Mouse (Mus musculus) ES-Bruce4 (cell line): Measurements from ENCODE around the gene Ripply3. TPM values are rescaled to one million over a fixed set of nuclear protein-coding genes. Genes with fewer than 3 reads are reported as not detected.

ENCODE experiments used
- H3K27ac ChIP-seq: 2 replicates; pipeline ENCODE4 v1.5.1; 2012; ENCODE audit warnings: low read length, inconsistent platforms; ENCODE audit not compliant: insufficient read depth
- H3K27me3 ChIP-seq: 2 replicates; pipeline ENCODE4 v1.6.1; 2012; ENCODE audit warnings: mild to moderate bottlenecking, low read length, inconsistent platforms; ENCODE audit not compliant: control insufficient read depth, poor library complexity, insufficient read depth, severe bottlenecking
- H3K36me3 ChIP-seq: 2 replicates; pipeline ENCODE4 v1.6.1; 2012; ENCODE audit warnings: inconsistent platforms, mild to moderate bottlenecking, low read length, moderate library complexity; ENCODE audit not compliant: control insufficient read depth, poor library complexity, insufficient read depth, severe bottlenecking
- H3K4me1 ChIP-seq: one replicate; pipeline ENCODE4 v1.8.1; 2011; ENCODE audit warnings: low read length; ENCODE audit not compliant: control insufficient read depth, insufficient read depth
- H3K4me3 ChIP-seq: 2 replicates; pipeline ENCODE4 v1.5.1; 2011; ENCODE audit warnings: low read depth, mild to moderate bottlenecking, low read length
- H3K9ac ChIP-seq: 2 replicates; pipeline ENCODE4 v1.6.1; 2012; ENCODE audit warnings: low read depth, mild to moderate bottlenecking, inconsistent platforms; ENCODE audit not compliant: poor library complexity, severe bottlenecking
- H3K9me3 ChIP-seq: replicated peaks from 2 replicates; pipeline ENCODE4 v1.6.1; 2012; ENCODE audit warnings: mild to moderate bottlenecking, low read length, inconsistent platforms; ENCODE audit not compliant: control insufficient read depth, poor library complexity, insufficient read depth, severe bottlenecking
- CTCF ChIP-seq: IDR thresholded peaks from one replicate; pipeline ENCODE4 v1.8.1; 2011; ENCODE audit warnings: low read depth, low read length
- EP300 ChIP-seq: IDR thresholded peaks from 2 replicates; pipeline ENCODE4 v1.6.1; 2011; ENCODE audit warnings: low read depth, low read length; ENCODE audit not compliant: insufficient read depth
- POLR2A ChIP-seq: IDR thresholded peaks from one replicate; pipeline ENCODE4 v1.8.1; 2011; ENCODE audit warnings: low read length; ENCODE audit not compliant: insufficient read depth
- polyA plus RNA-seq: library from polyadenylated mRNA; stranded (reverse); fragments of >200 nt; gene quantifications from 2 replicates; pipeline ENCODE4 v1.2.4, GENCODE M21; 2011; ENCODE audit warnings: low read depth; ENCODE audit not compliant: missing spikeins, insufficient read depth, insufficient read length

Ripply3 gene
- polyA plus RNA-seq, 1 experiment, result 0.91 TPM

DNA sequence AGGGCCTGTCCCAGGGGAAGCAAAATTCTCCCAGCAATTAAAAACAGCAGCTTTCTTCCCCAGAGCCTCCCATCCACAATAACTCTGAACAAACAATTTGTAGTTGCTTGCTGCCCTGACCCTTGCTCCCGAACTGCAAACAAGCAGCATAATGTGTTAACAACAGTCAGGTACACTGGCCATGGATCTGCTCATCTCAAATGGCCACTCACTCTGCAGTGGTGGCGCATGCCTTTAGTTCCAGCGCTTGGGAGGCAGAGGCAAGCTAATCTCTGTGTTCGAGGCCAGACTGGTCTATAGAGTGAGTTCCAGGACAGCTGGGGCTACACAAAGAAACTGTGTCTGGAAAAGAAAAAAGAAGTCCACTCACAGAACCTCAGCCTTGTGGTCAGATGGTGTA lies 37.1 kb upstream of the Ripply3 start:
- H3K9ac ChIP-seq, result no peak overlapping the region
- H3K27me3 ChIP-seq, result no peaks in the 10 kb centered on the region
- H3K27ac ChIP-seq, result no peak overlapping the region
- H3K36me3 ChIP-seq, result no peaks in the 10 kb centered on the region
- H3K9me3 ChIP-seq, result no peaks in the 10 kb centered on the region
- H3K4me1 ChIP-seq, result peaks cover 1% of the 10 kb centered on the region
- TF ChIP-seq CTCF, result no peak
- no peak for TF ChIP-seq EP300
- TF ChIP-seq POLR2A, result no peak
- no peak overlapping the region for H3K4me3 ChIP-seq

DNA sequence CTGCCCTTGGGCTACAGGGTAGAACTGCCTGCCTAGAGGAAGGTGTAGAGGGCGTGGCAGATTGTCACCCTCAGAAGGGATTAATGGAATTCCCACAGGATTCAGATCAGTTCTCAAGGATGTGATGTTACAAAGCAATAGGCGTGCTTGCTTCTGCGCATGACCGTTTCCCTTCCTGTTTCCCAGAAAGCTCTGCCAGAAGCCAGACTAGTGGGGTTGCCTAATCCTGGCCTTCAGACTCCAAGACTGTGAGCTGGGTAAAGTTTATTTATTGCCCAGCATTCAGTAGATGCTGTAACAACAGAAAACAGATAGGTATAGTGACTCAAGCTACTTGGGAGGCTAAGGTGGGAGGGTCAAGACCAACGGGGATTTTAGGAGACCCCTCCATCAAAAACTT lies 30.1 kb upstream of the Ripply3 start:
- TF ChIP-seq POLR2A, result no peak
- TF ChIP-seq EP300, result no peak
- no peak for TF ChIP-seq CTCF
- Histone ChIP-seq H3K36me3 (no peaks in the 10 kb centered on the region), H3K27ac (no peak overlapping the region), H3K4me3 (no peak overlapping the region), H3K4me1 (no peaks in the 10 kb centered on the region), H3K9me3 (no peaks in the 10 kb centered on the region), H3K9ac (no peak overlapping the region), H3K27me3 (no peaks in the 10 kb centered on the region)

DNA sequence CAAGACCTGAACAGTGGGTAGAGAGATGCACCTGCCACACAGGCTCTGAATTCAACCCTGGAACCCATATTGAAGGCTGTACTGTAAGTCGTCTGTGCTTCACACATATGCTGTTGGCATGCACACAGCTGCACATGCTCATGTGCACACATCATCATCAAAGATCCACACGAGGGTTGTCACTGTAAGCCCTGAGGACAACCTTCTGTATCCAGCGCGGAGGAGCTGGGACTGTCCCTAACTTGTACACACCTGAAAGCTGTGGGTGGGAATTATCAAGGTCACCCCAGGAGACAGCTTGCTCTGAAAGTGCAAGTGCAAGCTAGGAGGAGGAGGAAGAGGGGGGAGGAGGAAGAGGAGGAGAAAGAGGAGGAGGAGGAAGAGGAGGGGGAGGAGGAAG lies 29.0 kb upstream of the Ripply3 start:
- Histone ChIP-seq H3K27me3 (no peaks in the 10 kb centered on the region), H3K9me3 (no peaks in the 10 kb centered on the region), H3K27ac (no peak overlapping the region), H3K4me1 (no peaks in the 10 kb centered on the region), H3K4me3 (no peak overlapping the region), H3K9ac (no peak overlapping the region), H3K36me3 (no peaks in the 10 kb centered on the region)
- TF ChIP-seq CTCF (no peak), EP300 (no peak), POLR2A (no peak)

DNA sequence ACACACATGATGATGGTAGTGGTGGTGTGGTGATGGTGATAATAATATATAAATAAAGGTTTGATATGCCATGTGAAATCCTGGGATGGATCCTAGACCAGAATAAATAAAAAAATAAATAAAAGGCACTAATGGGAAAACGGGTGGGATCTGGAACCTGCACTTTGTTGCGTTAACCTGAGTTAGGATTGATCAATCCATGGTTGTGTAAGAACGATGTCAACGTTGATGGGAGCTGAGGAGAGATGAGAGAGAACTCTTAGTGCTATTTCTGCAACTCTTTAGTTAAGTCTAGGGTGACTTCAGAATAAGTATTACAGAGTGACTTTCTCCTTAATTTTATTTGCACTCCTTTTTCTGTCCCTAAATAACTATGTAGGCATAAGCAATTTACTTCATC lies 27.0 kb upstream of the Ripply3 start:
- H3K27ac ChIP-seq, result no peak overlapping the region
- H3K9me3 ChIP-seq, result no peaks in the 10 kb centered on the region
- no peak overlapping the region for H3K4me3 ChIP-seq
- H3K27me3 ChIP-seq, result no peaks in the 10 kb centered on the region; the same call in 1 of the 2 replicates
- no peaks in the 10 kb centered on the region for H3K4me1 ChIP-seq
- H3K36me3 ChIP-seq, result no peaks in the 10 kb centered on the region
- no peak overlapping the region for H3K9ac ChIP-seq
- TF ChIP-seq CTCF (no peak), POLR2A (no peak), EP300 (no peak)

DNA sequence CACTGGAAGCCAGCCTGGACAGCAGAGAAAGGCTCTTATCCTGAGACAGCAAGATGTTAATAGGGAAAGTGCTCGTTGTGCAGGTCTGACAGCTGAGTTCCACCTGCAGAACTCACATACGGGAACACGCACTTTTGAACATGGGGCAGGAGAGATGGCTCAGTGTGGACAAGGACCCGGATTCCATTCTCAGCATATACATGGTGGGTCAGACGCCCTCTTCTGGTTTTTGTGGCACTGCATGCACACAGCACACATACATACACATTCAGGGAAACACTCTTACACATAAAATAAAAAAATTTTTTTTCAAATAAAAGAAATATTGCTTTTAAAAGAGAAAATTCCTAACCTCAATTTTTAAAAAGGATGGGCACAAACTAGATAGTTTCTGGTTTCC lies 26.5 kb upstream of the Ripply3 start:
- Histone ChIP-seq H3K4me3 (no peak overlapping the region), H3K9ac (no peak overlapping the region), H3K9me3 (no peaks in the 10 kb centered on the region), H3K27me3 (no peaks in the 10 kb centered on the region; the same call in 1 of the 2 replicates), H3K4me1 (no peaks in the 10 kb centered on the region), H3K27ac (no peak overlapping the region), H3K36me3 (no peaks in the 10 kb centered on the region)
- no peak for TF ChIP-seq EP300
- peak; percentile 16 for TF ChIP-seq CTCF
- TF ChIP-seq POLR2A, result no peak

DNA sequence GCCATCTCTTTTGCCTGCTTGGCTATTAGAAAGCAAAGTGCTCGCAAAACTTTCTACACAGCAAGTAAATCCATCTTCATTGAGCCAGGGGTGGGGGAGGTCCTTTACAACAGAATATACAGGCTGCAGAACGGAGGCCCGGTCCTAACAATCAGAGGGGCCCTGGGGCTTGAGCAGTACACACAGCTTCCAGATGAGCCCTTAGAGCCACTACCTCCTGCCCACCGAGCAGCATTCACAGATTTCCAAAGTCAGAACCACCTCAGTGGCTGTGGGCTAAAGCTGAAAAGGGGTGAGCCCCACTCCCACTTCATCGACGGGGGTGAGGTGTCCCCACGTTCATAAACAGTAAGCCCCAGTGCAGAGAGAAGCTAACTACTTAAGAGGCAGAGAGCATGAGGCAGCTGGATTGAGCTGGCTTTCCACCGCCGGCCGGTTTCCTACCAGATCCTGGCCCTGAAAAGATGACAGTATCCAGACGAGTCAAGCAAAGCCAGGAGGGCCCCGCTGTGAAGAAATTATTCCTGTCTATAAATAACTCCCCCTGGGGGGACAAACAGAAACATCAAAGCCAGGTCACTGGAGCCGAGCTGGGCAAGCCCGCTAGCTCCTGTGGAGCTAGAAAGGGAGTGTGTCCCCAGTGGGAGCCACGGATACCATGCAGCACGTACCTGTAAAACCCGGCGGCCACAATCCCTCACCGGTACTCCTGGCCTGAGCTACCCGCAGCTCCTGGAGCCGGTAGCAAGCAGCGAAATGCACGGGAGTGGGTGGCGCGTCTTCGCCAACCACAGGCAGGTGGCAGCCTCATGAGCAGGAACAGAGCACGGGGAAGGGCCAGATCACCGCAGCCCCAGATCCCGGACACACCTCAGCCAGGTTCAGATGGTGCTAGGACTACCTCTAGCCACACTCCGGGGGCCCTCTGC lies 25.7 kb upstream of the Ripply3 start:
- no peaks in the 10 kb centered on the region; the same call in 1 of the 2 replicates for H3K27me3 ChIP-seq
- no peak for TF ChIP-seq EP300
- peak; percentile 10 for TF ChIP-seq CTCF
- H3K27ac ChIP-seq, result no peak overlapping the region
- peak overlapping the region; percentile 22; the same call in 1 of the 2 replicates for H3K9ac ChIP-seq
- H3K4me1 ChIP-seq, result no peaks in the 10 kb centered on the region
- no peaks in the 10 kb centered on the region for H3K9me3 ChIP-seq
- H3K4me3 ChIP-seq, result peak overlapping the region; percentile 26
- H3K36me3 ChIP-seq, result no peaks in the 10 kb centered on the region
